Mouse (Mus musculus): ENCODE data around the gene Dmwd. TPM values are rescaled to one million over a fixed set of nuclear protein-coding genes. Genes with fewer than 3 reads are reported as not detected.
A peak's percentile ranks its signal among the peaks of the same experiment; 100 is the strongest.

The Dmwd gene
- polyA plus RNA-seq, 1 experiment, result 59.8 TPM

DNA sequence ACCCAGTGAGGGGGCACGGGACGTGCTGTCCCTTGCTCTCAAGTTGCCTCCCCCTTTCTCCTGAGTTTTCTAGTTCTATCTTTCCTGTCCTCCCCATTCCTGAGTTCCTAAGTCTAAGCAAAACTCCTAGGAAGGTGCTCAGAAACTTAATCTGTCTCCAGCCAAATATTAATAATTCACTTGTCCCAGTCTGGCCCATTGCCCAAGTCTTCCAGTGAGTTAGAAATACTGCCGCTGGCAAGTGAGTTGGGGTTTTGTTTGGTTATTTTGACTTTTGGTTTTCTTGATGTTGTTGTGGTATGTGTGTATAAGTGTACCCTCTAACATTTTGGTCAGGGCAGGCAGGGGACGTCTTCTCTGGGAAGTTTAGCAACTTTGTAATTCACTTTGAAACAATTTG, 45.7 kb downstream of the Dmwd start:
- Histone ChIP-seq H3K4me1 (ENCODE audit: control insufficient read depth, insufficient read depth, low read length) (peaks cover 26% of the 10 kb centered on the region), H3K27me3 (replicated peaks; ENCODE audit: control insufficient read depth, insufficient read depth, low read length) (no peaks in the 10 kb centered on the region), H3K27ac (ENCODE audit: insufficient read depth, low read depth, low read length) (peak overlapping the region; percentile 78), H3K4me3 (ENCODE audit: insufficient read depth, low read depth, low read length) (0 out of 2 replicates have a peak overlapping the region, but pooled peaks have one; percentile 0), H3K36me3 (ENCODE audit: control insufficient read depth, insufficient read depth, low read length) (no peaks in the 10 kb centered on the region)
- 42% methylated on average over 4 of the region's 4 CpGs for WGBS
- peak; percentile 89 for DNase-seq
- TF ChIP-seq CTCF (conservative IDR thresholded peaks at IDR 0.05; ENCODE audit: insufficient read depth, insufficient read length, low read depth, low read length) (no peak), POLR2A (IDR thresholded peaks at IDR 0.05; ENCODE audit: low read depth, low read length) (no peak)

- Histone ChIP-seq H3K36me3 (ENCODE audit: control insufficient read depth, insufficient read depth, low read length) (no peaks in the 10 kb centered on the region), H3K4me1 (ENCODE audit: control insufficient read depth, insufficient read depth, low read length) (peaks cover 26% of the 10 kb centered on the region), H3K27me3 (replicated peaks; ENCODE audit: control insufficient read depth, insufficient read depth, low read length) (no peaks in the 10 kb centered on the region), H3K27ac (ENCODE audit: insufficient read depth, low read depth, low read length) (no peak overlapping the region), H3K4me3 (ENCODE audit: insufficient read depth, low read depth, low read length) (no peak overlapping the region)
- DNase-seq, result peak; percentile 75
- TF ChIP-seq POLR2A (IDR thresholded peaks at IDR 0.05; ENCODE audit: low read depth, low read length), result no peak
- TF ChIP-seq CTCF (conservative IDR thresholded peaks at IDR 0.05; ENCODE audit: insufficient read depth, insufficient read length, low read depth, low read length), result no peak
- WGBS, result 39% methylated on average over 6 of the region's 6 CpGs
Measured at GRCm38 (mm10) chr7:19124713-19125112, 48.7 kb downstream of the Dmwd start.

GRCm38 (mm10) chr7:19127744-19128143, 51.7 kb downstream of the Dmwd start:
- 77% methylated on average over 5 of the region's 5 CpGs for whole genome bisulfite sequencing
- no peak overlapping the region for H3K4me3 ChIP-seq (ENCODE audit: insufficient read depth, low read depth, low read length)
- no peak overlapping the region for H3K27ac ChIP-seq (ENCODE audit: insufficient read depth, low read depth, low read length)
- H3K27me3 ChIP-seq (replicated peaks; ENCODE audit: control insufficient read depth, insufficient read depth, low read length), result no peaks in the 10 kb centered on the region
- no peaks in the 10 kb centered on the region for H3K36me3 ChIP-seq (ENCODE audit: control insufficient read depth, insufficient read depth, low read length)
- H3K4me1 ChIP-seq (ENCODE audit: control insufficient read depth, insufficient read depth, low read length), result peaks cover 15% of the 10 kb centered on the region; the same call in 1 of the 2 replicates
- DNase-seq, result no peak
- no peak for TF ChIP-seq CTCF (conservative IDR thresholded peaks at IDR 0.05; ENCODE audit: insufficient read depth, insufficient read length, low read depth, low read length)
- TF ChIP-seq POLR2A (IDR thresholded peaks at IDR 0.05; ENCODE audit: low read depth, low read length), result no peak

- 91% methylated on average over 5 of the region's 5 CpGs for WGBS
- DNase-seq, result no peak
- Histone ChIP-seq H3K4me3 (ENCODE audit: insufficient read depth, low read depth, low read length) (no peak overlapping the region), H3K27ac (ENCODE audit: insufficient read depth, low read depth, low read length) (no peak overlapping the region), H3K36me3 (ENCODE audit: control insufficient read depth, insufficient read depth, low read length) (no peaks in the 10 kb centered on the region), H3K27me3 (replicated peaks; ENCODE audit: control insufficient read depth, insufficient read depth, low read length) (no peaks in the 10 kb centered on the region), H3K4me1 (ENCODE audit: control insufficient read depth, insufficient read depth, low read length) (peaks cover 9% of the 10 kb centered on the region; the same call in 1 of the 2 replicates)
- TF ChIP-seq POLR2A (IDR thresholded peaks at IDR 0.05; ENCODE audit: low read depth, low read length) (no peak), CTCF (conservative IDR thresholded peaks at IDR 0.05; ENCODE audit: insufficient read depth, insufficient read length, low read depth, low read length) (no peak)
Measured at GRCm38 (mm10) chr7:19129396-19129795, 53.4 kb downstream of the Dmwd start.

- Histone ChIP-seq H3K4me1 (ENCODE audit: control insufficient read depth, insufficient read depth, low read length) (peaks cover 7% of the 10 kb centered on the region; the same call in 1 of the 2 replicates), H3K27ac (ENCODE audit: insufficient read depth, low read depth, low read length) (peak overlapping the region; percentile 91; the same call in 1 of the 2 replicates), H3K27me3 (replicated peaks; ENCODE audit: control insufficient read depth, insufficient read depth, low read length) (no peaks in the 10 kb centered on the region), H3K36me3 (ENCODE audit: control insufficient read depth, insufficient read depth, low read length) (no peaks in the 10 kb centered on the region), H3K4me3 (ENCODE audit: insufficient read depth, low read depth, low read length) (no peak overlapping the region)
- no peak for DNase-seq
- WGBS, result 19% methylated on average over 4 of the region's 4 CpGs
- TF ChIP-seq CTCF (conservative IDR thresholded peaks at IDR 0.05; ENCODE audit: insufficient read depth, insufficient read length, low read depth, low read length), result 0 out of 2 replicates have a peak, but pooled peaks have one; percentile 3
- no peak for TF ChIP-seq POLR2A (IDR thresholded peaks at IDR 0.05; ENCODE audit: low read depth, low read length)
Measured at GRCm38 (mm10) chr7:19130657-19131056, 54.6 kb downstream of the Dmwd start.

GRCm38 (mm10) chr7:19131324-19131848, 55.4 kb downstream of the Dmwd start:
- Histone ChIP-seq H3K4me3 (ENCODE audit: insufficient read depth, low read depth, low read length) (peak overlapping the region; percentile 54), H3K27me3 (replicated peaks; ENCODE audit: control insufficient read depth, insufficient read depth, low read length) (no peaks in the 10 kb centered on the region), H3K27ac (ENCODE audit: insufficient read depth, low read depth, low read length) (peak overlapping the region; percentile 91), H3K36me3 (ENCODE audit: control insufficient read depth, insufficient read depth, low read length) (peaks cover 1% of the 10 kb centered on the region; the same call in 1 of the 2 replicates), H3K4me1 (ENCODE audit: control insufficient read depth, insufficient read depth, low read length) (peaks cover 7% of the 10 kb centered on the region; the same call in 1 of the 2 replicates)
- WGBS, result under 1% methylated on average over 39 of the region's 39 CpGs
- peak; percentile 99 for DNase-seq
- TF ChIP-seq CTCF (conservative IDR thresholded peaks at IDR 0.05; ENCODE audit: insufficient read depth, insufficient read length, low read depth, low read length) (peak; percentile 66), POLR2A (IDR thresholded peaks at IDR 0.05; ENCODE audit: low read depth, low read length) (no peak)

Other genes starting within 250 kb of the Dmwd start
- gene Mill2, start 236.3 kb upstream of the Dmwd start, polyA plus RNA-seq (2012; rRNA removed), result 4.8 and 5.6 TPM in 2 replicates
- 2.3 and 5.9 TPM in 2 replicates for gene Pglyrp1, start 204.9 kb upstream of the Dmwd start, polyA plus RNA-seq (2012; rRNA removed)
- 19.8 and 21.3 TPM in 2 replicates for gene Ccdc61, start 165.8 kb upstream of the Dmwd start, polyA plus RNA-seq (2012; rRNA removed)
- gene Nova2, start 150.3 kb upstream of the Dmwd start, polyA plus RNA-seq (2012; rRNA removed), result 0.80 and 1.1 TPM in 2 replicates
- gene Nanos2, start 88.8 kb upstream of the Dmwd start, polyA plus RNA-seq (2012; rRNA removed), result not detected in 2 replicates
- gene Mypop, start 85.0 kb upstream of the Dmwd start, polyA plus RNA-seq (2012; rRNA removed), result 7.6 and 8.7 TPM in 2 replicates
- 18.1 and 21.1 TPM in 2 replicates for gene Irf2bp1, start 72.2 kb upstream of the Dmwd start, polyA plus RNA-seq (2012; rRNA removed)
- 0.13 and 0.16 TPM in 2 replicates for gene Foxa3, start 52.7 kb upstream of the Dmwd start, polyA plus RNA-seq (2012; rRNA removed)
- gene Sympk, start 51.9 kb upstream of the Dmwd start, polyA plus RNA-seq (2012; rRNA removed), result 59.8 and 68.9 TPM in 2 replicates
- 0.05 TPM in 2 replicates for gene Rsph6a, start 21.5 kb upstream of the Dmwd start, polyA plus RNA-seq (2012; rRNA removed)
- gene Dmpk, start 7.6 kb downstream of the Dmwd start, polyA plus RNA-seq (2012; rRNA removed), result 52.7 and 53.0 TPM in 2 replicates
- 14.1 and 22.2 TPM in 2 replicates for gene Six5, start 18.4 kb downstream of the Dmwd start, polyA plus RNA-seq (2012; rRNA removed)
- gene Gm4969, start 42.1 kb downstream of the Dmwd start, polyA plus RNA-seq (2012; rRNA removed), result 0.03 and 0.04 TPM in 2 replicates
- 9.2 and 9.5 TPM in 2 replicates for gene Fbxo46, start 43.6 kb downstream of the Dmwd start, polyA plus RNA-seq (2012; rRNA removed)
- 11.9 and 12.1 TPM in 2 replicates for gene Qpctl, start 73.1 kb downstream of the Dmwd start, polyA plus RNA-seq (2012; rRNA removed)
- gene Snrpd2, start 73.5 kb downstream of the Dmwd start, polyA plus RNA-seq (2012; rRNA removed), result 34.8 and 42.2 TPM in 2 replicates
- 0.13 and 0.20 TPM in 2 replicates for gene Gipr, start 89.9 kb downstream of the Dmwd start, polyA plus RNA-seq (2012; rRNA removed)
- gene Eml2, start 100.2 kb downstream of the Dmwd start, polyA plus RNA-seq (2012; rRNA removed), result 38.8 and 39.0 TPM in 2 replicates
- 10.1 and 10.8 TPM in 2 replicates for gene Gpr4, start 136.3 kb downstream of the Dmwd start, polyA plus RNA-seq (2012; rRNA removed)
- gene Opa3, start 152.1 kb downstream of the Dmwd start, polyA plus RNA-seq (2012; rRNA removed), result 41.7 and 48.5 TPM in 2 replicates
- gene Vasp, start 195.6 kb downstream of the Dmwd start, polyA plus RNA-seq (2012; rRNA removed), result 69.5 and 71.5 TPM in 2 replicates
- not detected in 2 replicates for gene Ppm1n, start 203.8 kb downstream of the Dmwd start, polyA plus RNA-seq (2012; rRNA removed)
- gene Rtn2, start 206.4 kb downstream of the Dmwd start, polyA plus RNA-seq (2012; rRNA removed), result 7.6 and 19.1 TPM in 2 replicates
- 0.17 and 0.19 TPM in 2 replicates for gene Fosb, start 233.8 kb downstream of the Dmwd start, polyA plus RNA-seq (2012; rRNA removed)